Mouse (Mus musculus) midbrain, embryonic 13.5 days (tissue): ENCODE results near the gene Cacna2d4. TPM values are rescaled to one million over a fixed set of nuclear protein-coding genes. Genes with fewer than 3 reads are reported as not detected.
A peak's percentile ranks its signal among the peaks of the same experiment; 100 is the strongest.

Source experiments
- ATAC-seq: fragments of 200-750 bp; cut with Nextera tagmentation; 2 replicates; pipeline ENCODE4 v1.8.0; 2017; ENCODE audit warnings: mild to moderate bottlenecking, moderate TSS enrichment, moderate library complexity
- H3K27ac ChIP-seq: fragments of 300-500 bp; sonication (generic); 2 replicates; pipeline ENCODE4 v1.5.1; 2015; ENCODE audit warnings: inconsistent platforms, mild to moderate bottlenecking, moderate library complexity
- H3K27me3 ChIP-seq: fragments of 300-500 bp; sonication (generic); 2 replicates; pipeline ENCODE4 v1.6.1; 2015; ENCODE audit warnings: mild to moderate bottlenecking, inconsistent platforms
- H3K36me3 ChIP-seq: fragments of 300-500 bp; sonication (generic); 2 replicates; pipeline ENCODE4 v1.6.1; 2015; ENCODE audit warnings: mild to moderate bottlenecking, inconsistent platforms
- H3K4me1 ChIP-seq: fragments of 300-500 bp; sonication (generic); replicated peaks from 2 replicates; pipeline ENCODE4 v1.6.1; 2015; ENCODE audit warnings: inconsistent platforms
- H3K4me2 ChIP-seq: fragments of 300-500 bp; sonication (generic); replicated peaks from 2 replicates; pipeline ENCODE4 v1.6.1; 2015; ENCODE audit warnings: moderate library complexity, mild to moderate bottlenecking, inconsistent platforms
- H3K4me3 ChIP-seq: fragments of 300-500 bp; sonication (generic); replicated peaks from 2 replicates; pipeline ENCODE4 v1.5.1; 2015; ENCODE audit warnings: mild to moderate bottlenecking, inconsistent platforms
- H3K9ac ChIP-seq: fragments of 300-500 bp; sonication (generic); replicated peaks from 2 replicates; pipeline ENCODE4 v1.6.1; 2015; ENCODE audit warnings: mild to moderate bottlenecking, inconsistent platforms
- H3K9me3 ChIP-seq: fragments of 300-500 bp; sonication (generic); 2 replicates; pipeline ENCODE4 v1.6.1; 2016; ENCODE audit warnings: mild to moderate bottlenecking, inconsistent platforms
- WGBS: fragments of 180-500 bp; shearing (Covaris S2); methylation state at CpG from one replicate; pipeline ENCODE4 v1.1.7; 2015; 5-methylcytosine and 5-hydroxymethylcytosine counted together
- polyA plus RNA-seq: library from polyadenylated mRNA; unstranded; fragments of >200 nt; fragmentation: Nextera tagmentation; extraction: Ambion mirVana; gene quantifications from 2 replicates; pipeline ENCODE4 v1.2.1, GENCODE M21; 2015

The Cacna2d4 gene
- 0.43 and 0.53 TPM in 2 replicates for polyA plus RNA-seq

GRCm38 (mm10) chr6:119236241-119236640 lies at the start of gene Cacna2d4:
TSS of gene Cacna2d4 (plus strand) at chr6:119236526.
- Histone ChIP-seq H3K9ac (no peak within 1 kb of the TSS), H3K36me3 (no peaks in the 10 kb centered on the region), H3K4me1 (peaks cover 18% of the 10 kb centered on the region), H3K27ac (peak within 1 kb of the TSS; percentile 58), H3K27me3 (no peaks in the 10 kb centered on the region), H3K9me3 (no peaks in the 10 kb centered on the region), H3K4me2 (no peak within 1 kb of the TSS), H3K4me3 (no peak within 1 kb of the TSS)
- peak; percentile 27; the same call in 1 of the 2 replicates for ATAC-seq
- 17% methylated on average over 1 of the region's 1 CpGs for WGBS

- 0 out of 2 replicates have a peak, but pooled peaks have one; percentile 37 for ATAC-seq
- no peak overlapping the region for H3K9ac ChIP-seq
Observed at GRCm38 (mm10) chr6:119186658-119187057, 49.7 kb upstream of the Cacna2d4 start.

GRCm38 (mm10) chr6:119187631-119188030 lies 48.7 kb upstream of the Cacna2d4 start:
- Histone ChIP-seq H3K4me1 (peaks cover 8% of the 10 kb centered on the region; the same call in 1 of the 2 replicates), H3K36me3 (peaks cover 39% of the 10 kb centered on the region), H3K4me3 (no peak overlapping the region), H3K27ac (no peak overlapping the region), H3K4me2 (no peak overlapping the region), H3K27me3 (no peaks in the 10 kb centered on the region), H3K9me3 (no peaks in the 10 kb centered on the region), H3K9ac (no peak overlapping the region)
- ATAC-seq = no peak
- WGBS = 68% methylated on average over 6 of the region's 6 CpGs

More at GRCm38 (mm10) chr6:119186658-119187057, 49.7 kb upstream of the Cacna2d4 start:
- H3K4me3 ChIP-seq = no peak overlapping the region
- H3K4me1 ChIP-seq = peaks cover 8% of the 10 kb centered on the region; the same call in 1 of the 2 replicates
- no peaks in the 10 kb centered on the region for H3K9me3 ChIP-seq
- H3K4me2 ChIP-seq = no peak overlapping the region
- H3K27ac ChIP-seq = no peak overlapping the region
- 61% methylated on average over 8 of the region's 8 CpGs for WGBS
- peaks cover 30% of the 10 kb centered on the region for H3K36me3 ChIP-seq
- H3K27me3 ChIP-seq = no peaks in the 10 kb centered on the region

GRCm38 (mm10) chr6:119191478-119191877 lies 44.8 kb upstream of the Cacna2d4 start:
- H3K4me1 ChIP-seq = no peaks in the 10 kb centered on the region
- no peak overlapping the region for H3K27ac ChIP-seq
- H3K4me2 ChIP-seq = no peak overlapping the region
- no peak overlapping the region for H3K4me3 ChIP-seq
- WGBS = 94% methylated on average over 4 of the region's 4 CpGs
- no peak for ATAC-seq
- H3K36me3 ChIP-seq = peaks cover 54% of the 10 kb centered on the region
- no peaks in the 10 kb centered on the region for H3K27me3 ChIP-seq
- H3K9ac ChIP-seq = no peak overlapping the region
- no peaks in the 10 kb centered on the region for H3K9me3 ChIP-seq

- no peak for ATAC-seq
- no peak overlapping the region for H3K9ac ChIP-seq
- no peak overlapping the region for H3K27ac ChIP-seq
- H3K4me3 ChIP-seq = no peak overlapping the region
- H3K4me2 ChIP-seq = no peak overlapping the region
- no peaks in the 10 kb centered on the region for H3K9me3 ChIP-seq
- H3K27me3 ChIP-seq = no peaks in the 10 kb centered on the region
- peaks cover 12% of the 10 kb centered on the region for H3K4me1 ChIP-seq
- peaks cover 54% of the 10 kb centered on the region for H3K36me3 ChIP-seq
- WGBS = 92% methylated on average over 15 of the region's 15 CpGs
Observed at GRCm38 (mm10) chr6:119193571-119194154, 42.7 kb upstream of the Cacna2d4 start.

GRCm38 (mm10) chr6:119194161-119194560 lies 42.2 kb upstream of the Cacna2d4 start:
- Histone ChIP-seq H3K4me1 (peaks cover 17% of the 10 kb centered on the region), H3K27me3 (no peaks in the 10 kb centered on the region), H3K9me3 (no peaks in the 10 kb centered on the region), H3K4me3 (no peak overlapping the region), H3K27ac (no peak overlapping the region), H3K36me3 (peaks cover 54% of the 10 kb centered on the region), H3K9ac (no peak overlapping the region), H3K4me2 (no peak overlapping the region)
- no peak for ATAC-seq
- 91% methylated on average over 9 of the region's 9 CpGs for WGBS

GRCm38 (mm10) chr6:119194601-119195000 lies 41.7 kb upstream of the Cacna2d4 start:
- Histone ChIP-seq H3K27me3 (no peaks in the 10 kb centered on the region), H3K9me3 (no peaks in the 10 kb centered on the region), H3K36me3 (peaks cover 49% of the 10 kb centered on the region), H3K4me1 (peaks cover 21% of the 10 kb centered on the region), H3K4me2 (no peak overlapping the region), H3K4me3 (no peak overlapping the region), H3K27ac (no peak overlapping the region), H3K9ac (no peak overlapping the region)
- WGBS = 89% methylated on average over 7 of the region's 7 CpGs
- no peak for ATAC-seq

- ATAC-seq = no peak
Observed at GRCm38 (mm10) chr6:119196382-119197305, 39.7 kb upstream of the Cacna2d4 start, which contains the start of gene Cacna1c. TSS of gene Cacna1c (minus strand) at chr6:119196418.

GRCm38 (mm10) chr6:119198534-119199273 lies 37.6 kb upstream of the Cacna2d4 start:
- WGBS = 23% methylated on average over 15 of the region's 15 CpGs
- 0 out of 2 replicates have a peak overlapping the region, but pooled peaks have one; percentile 10 for H3K4me2 ChIP-seq
- no peaks in the 10 kb centered on the region for H3K27me3 ChIP-seq
- peak overlapping the region; percentile 56 for H3K27ac ChIP-seq
- peak; percentile 88 for ATAC-seq
- H3K4me3 ChIP-seq = no peak overlapping the region
- peaks cover 25% of the 10 kb centered on the region for H3K4me1 ChIP-seq
- H3K9me3 ChIP-seq = no peaks in the 10 kb centered on the region
- H3K36me3 ChIP-seq = peaks cover 42% of the 10 kb centered on the region
- H3K9ac ChIP-seq = no peak overlapping the region

More at GRCm38 (mm10) chr6:119196382-119197305, 39.7 kb upstream of the Cacna2d4 start, which contains the start of gene Cacna1c:
- peaks cover 25% of the 10 kb centered on the region for H3K4me1 ChIP-seq
- peaks cover 49% of the 10 kb centered on the region for H3K36me3 ChIP-seq
- H3K9me3 ChIP-seq = no peaks in the 10 kb centered on the region
- no peak within 1 kb of the TSS for H3K9ac ChIP-seq
- no peak within 1 kb of the TSS for H3K4me3 ChIP-seq
- 83% methylated on average over 17 of the region's 17 CpGs for WGBS
- H3K27ac ChIP-seq = no peak within 1 kb of the TSS
- H3K27me3 ChIP-seq = no peaks in the 10 kb centered on the region
- no peak within 1 kb of the TSS for H3K4me2 ChIP-seq

GRCm38 (mm10) chr6:119199274-119199879 lies 36.9 kb upstream of the Cacna2d4 start:
- peak; percentile 54; the same call in 1 of the 2 replicates for ATAC-seq
- Histone ChIP-seq H3K27ac (peak overlapping the region; percentile 56), H3K27me3 (no peaks in the 10 kb centered on the region), H3K4me3 (no peak overlapping the region), H3K36me3 (peaks cover 41% of the 10 kb centered on the region), H3K4me2 (no peak overlapping the region), H3K9me3 (no peaks in the 10 kb centered on the region), H3K9ac (no peak overlapping the region), H3K4me1 (peaks cover 25% of the 10 kb centered on the region)
- 25% methylated on average over 8 of the region's 8 CpGs for WGBS

GRCm38 (mm10) chr6:119200362-119200761 lies 36.0 kb upstream of the Cacna2d4 start:
- Histone ChIP-seq H3K4me2 (no peak overlapping the region), H3K36me3 (peaks cover 37% of the 10 kb centered on the region)
- 83% methylated on average over 5 of the region's 5 CpGs for WGBS

More at GRCm38 (mm10) chr6:119200362-119200761, 36.0 kb upstream of the Cacna2d4 start:
- Histone ChIP-seq H3K27ac (no peak overlapping the region), H3K9me3 (no peaks in the 10 kb centered on the region), H3K4me1 (peaks cover 31% of the 10 kb centered on the region), H3K27me3 (no peaks in the 10 kb centered on the region), H3K9ac (no peak overlapping the region), H3K4me3 (no peak overlapping the region)
- ATAC-seq = no peak
